Mouse (Mus musculus) C3H10T1/2 (cell line): ENCODE results near the gene Gucy2c. TPM values are rescaled to one million over a fixed set of nuclear protein-coding genes. Genes with fewer than 3 reads are reported as not detected.

ENCODE experiments used
- polyA plus RNA-seq, 2 experiments: library from polyadenylated mRNA; unstranded; fragments of >200 nt; fragmentation: generic; extraction: Trizol; gene quantifications; one replicate each; pipeline ENCODE4 v1.2.1; 2012; ENCODE audit warnings: missing spikeins in 2 of 2

Gucy2c gene
- polyA plus RNA-seq, result not detected

GRCm38 (mm10) chr6:136781377-136781986 is at the start of gene Gucy2c:
Gene Gucy2c, minus strand, starts transcription at chr6:136781765.

GRCm38 (mm10) chr6:136827881-136828561 is 46.5 kb upstream of the Gucy2c start, which contains the start of gene Wbp11:
Gene Wbp11, minus strand, starts transcription at chr6:136828233.

DNA sequence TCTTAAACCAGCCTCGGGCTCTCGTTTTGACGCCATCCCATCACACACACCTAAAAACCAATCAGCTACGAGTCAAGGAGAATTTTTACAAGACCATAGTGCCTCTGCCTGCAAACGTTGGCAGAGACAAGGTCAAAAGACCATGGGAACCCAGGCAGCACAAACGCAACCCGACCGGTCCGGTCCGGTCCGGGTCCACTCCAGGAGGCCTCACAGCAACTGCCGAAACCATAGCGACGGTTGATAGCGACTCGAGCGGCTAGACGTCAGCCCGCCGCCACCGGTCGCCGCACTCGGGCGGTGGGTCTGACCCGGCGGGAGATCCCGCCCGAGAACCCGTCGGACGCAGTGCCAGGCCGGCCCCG is 45.9 kb upstream of the Gucy2c start, which contains the start of gene BC049715:
Gene BC049715 (plus strand): TSS at position 111 of the 365 bp plus-strand sequence.

DNA sequence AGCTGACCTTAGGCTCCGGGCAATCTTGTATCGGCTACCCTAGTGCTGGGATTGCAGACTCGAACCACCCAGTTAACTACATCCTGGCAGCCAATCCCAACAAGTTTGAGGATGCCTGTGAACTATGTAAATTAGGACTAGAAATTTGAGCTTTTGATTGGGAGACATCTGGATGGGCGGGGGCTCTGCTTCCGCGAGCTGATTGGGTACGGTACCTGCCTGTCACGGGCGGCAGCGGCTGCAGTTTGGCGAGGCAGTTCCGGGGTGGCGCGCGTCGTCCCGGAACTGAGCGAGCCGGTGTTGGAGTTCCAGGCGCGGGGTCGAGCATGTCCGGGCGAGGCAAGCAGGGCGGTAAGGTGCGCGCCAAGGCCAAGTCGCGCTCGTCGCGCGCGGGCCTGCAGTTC is 26.5 kb upstream of the Gucy2c start, which contains the start of gene H2afj:
Gene H2afj (plus strand): TSS at position 231 of the 404 bp plus-strand sequence.

GRCm38 (mm10) chr6:136803739-136804633 is 22.4 kb upstream of the Gucy2c start, which contains the start of gene Hist4h4:
Gene Hist4h4, minus strand, starts transcription at chr6:136804415.

GRCm38 (mm10) chr6:136661706-136662016 is 119.9 kb downstream of the Gucy2c start, which contains the start of gene Plbd1:
Gene Plbd1, minus strand, starts transcription at chr6:136661928.

Other genes starting within 250 kb of the Gucy2c start
- not detected for gene Plbd1, start 119.8 kb downstream of the Gucy2c start, polyA plus RNA-seq
- 1 to 10 TPM in 1 of 2 experiments, under 1 TPM in 1; 0.52 to 2.4 TPM for gene Hist4h4, start 22.6 kb upstream of the Gucy2c start, polyA plus RNA-seq
- 100 to 1,000 TPM; 235 to 553 TPM for gene H2afj, start 26.5 kb upstream of the Gucy2c start, polyA plus RNA-seq
- gene BC049715, start 45.9 kb upstream of the Gucy2c start, polyA plus RNA-seq, result under 1 TPM; 0.07 to 0.08 TPM
- 10 to 100 TPM; 17.9 to 42.3 TPM for gene Wbp11, start 46.5 kb upstream of the Gucy2c start, polyA plus RNA-seq
- gene Smco3, start 53.7 kb upstream of the Gucy2c start, polyA plus RNA-seq, result under 1 TPM in 1 of 2 experiments, not detected in 1; 0.24 TPM
- not detected for gene Art4, start 76.0 kb upstream of the Gucy2c start, polyA plus RNA-seq
- gene Mgp, start 94.1 kb upstream of the Gucy2c start, polyA plus RNA-seq, result 100 to 1,000 TPM; 238 to 732 TPM
- under 1 TPM in 1 of 2 experiments, not detected in 1; 0.13 TPM for gene Erp27, start 140.4 kb upstream of the Gucy2c start, polyA plus RNA-seq
- under 1 TPM in 1 of 2 experiments, not detected in 1; under 0.01 TPM for gene Pde6h, start 142.1 kb upstream of the Gucy2c start, polyA plus RNA-seq
- 10 to 100 TPM; 10.5 to 30.6 TPM for gene Arhgdib, start 160.1 kb upstream of the Gucy2c start, polyA plus RNA-seq